Mouse (Mus musculus): Measurements from ENCODE around the gene Il12rb2.

Gene Il12rb2

GRCm38 (mm10) chr6:67292042-67292623, 83.9 kb downstream of the Il12rb2 start:
- no peak for DNase-seq (ENCODE audit: low read depth, low spot score)

- no peak for DNase-seq (ENCODE audit: low read depth, low spot score)
These were observed 93.1 kb downstream of the Il12rb2 start for GRCm38 (mm10) chr6:67282897-67283296.

GRCm38 (mm10) chr6:67281614-67282197, 94.3 kb downstream of the Il12rb2 start:
- no peak for DNase-seq (ENCODE audit: low read depth, low spot score)

- DNase-seq (ENCODE audit: low read depth, low spot score) = no peak
These were observed 98.0 kb downstream of the Il12rb2 start for GRCm38 (mm10) chr6:67277944-67278343.

GRCm38 (mm10) chr6:67269459-67269858, 106.5 kb downstream of the Il12rb2 start:
- no peak for DNase-seq (ENCODE audit: low read depth, low spot score)

GRCm38 (mm10) chr6:67268983-67269382, 107.0 kb downstream of the Il12rb2 start:
- DNase-seq (ENCODE audit: low read depth, low spot score) = no peak

- no peak for DNase-seq (ENCODE audit: low read depth, low spot score)
These were observed 107.8 kb downstream of the Il12rb2 start for GRCm38 (mm10) chr6:67268245-67268612.

GRCm38 (mm10) chr6:67267408-67268244, 108.4 kb downstream of the Il12rb2 start:
- DNase-seq (ENCODE audit: low read depth, low spot score) = peak; percentile 81

GRCm38 (mm10) chr6:67266664-67267407, 109.2 kb downstream of the Il12rb2 start:
- DNase-seq (ENCODE audit: low read depth, low spot score) = peak; percentile 100

- DNase-seq (ENCODE audit: low read depth, low spot score) = peak; percentile 81
These were observed 109.8 kb downstream of the Il12rb2 start for GRCm38 (mm10) chr6:67266159-67266657.

- no peak for DNase-seq (ENCODE audit: low read depth, low spot score)
These were observed 111.1 kb downstream of the Il12rb2 start for GRCm38 (mm10) chr6:67264935-67265334.

GRCm38 (mm10) chr6:67251095-67251494, 124.9 kb downstream of the Il12rb2 start:
- DNase-seq (ENCODE audit: low read depth, low spot score) = no peak

- DNase-seq (ENCODE audit: low read depth, low spot score) = no peak
These were observed 131.5 kb downstream of the Il12rb2 start for GRCm38 (mm10) chr6:67244451-67244850.

GRCm38 (mm10) chr6:67243765-67244420, 132.1 kb downstream of the Il12rb2 start:
- no peak for DNase-seq (ENCODE audit: low read depth, low spot score)

All from ES-CJ7 (cell line).